In genomic region chr8:120561539-120562435, GRCm38 (mm10) we compare ENCODE assay signal across 8 mouse cellular contexts. TPM values are rescaled to one million over a fixed set of nuclear protein-coding genes. Genes with fewer than 3 reads are reported as not detected.
DNase-seq lines count a peak whose midpoint lies in the region; ATAC-seq and TF ChIP-seq lines count a peak whose summit lies in the region.

No protein-coding gene starts in this region.

- no peak overlapping the region for H3K4me3 ChIP-seq in gastrocnemius, adult 2 months
- H3K4me3 ChIP-seq in thymus, adult 2 months (ENCODE audit: control insufficient read depth, insufficient read depth, low read length) = no peak overlapping the region
- H3K4me3 ChIP-seq in hindbrain, embryonic 14.5 days (replicated peaks; ENCODE audit: low read length) = no peak overlapping the region
- H3K4me3 ChIP-seq in neural tube, embryonic 13.5 days = no peak overlapping the region

- no peak overlapping the region for H3K4me2 ChIP-seq in hindbrain, embryonic 14.5 days (replicated peaks)
- H3K4me2 ChIP-seq in neural tube, embryonic 13.5 days = no peak overlapping the region

- peak; percentile 55 for TF ChIP-seq CTCF in gastrocnemius, adult 2 months (IDR thresholded peaks at IDR 0.05)
- peak; percentile 37; the same call in 1 of the 2 replicates for TF ChIP-seq CTCF in thymus, adult 2 months (IDR thresholded peaks at IDR 0.05; ENCODE audit: borderline replicate concordance, control insufficient read depth, extremely low read depth, insufficient read depth, low read length, poor library complexity)

- peak overlapping the region; percentile 24; the same call in 1 of the 2 replicates for H3K27ac ChIP-seq in gastrocnemius, adult 2 months
- no peak overlapping the region for H3K27ac ChIP-seq in thymus, adult 2 months (ENCODE audit: control insufficient read depth, insufficient read depth, low read length)
- H3K27ac ChIP-seq in hindbrain, embryonic 14.5 days = peak overlapping the region; percentile 12; the same call in 1 of the 2 replicates
- peak overlapping the region; percentile 89 for H3K27ac ChIP-seq in neural tube, embryonic 13.5 days (replicated peaks)

- H3K4me1 ChIP-seq in thymus, adult 2 months (replicated peaks; ENCODE audit: control insufficient read depth, insufficient read depth, low read length) = peaks cover 52% of the 10 kb centered on the region
- H3K4me1 ChIP-seq in hindbrain, embryonic 14.5 days (replicated peaks; ENCODE audit: control insufficient read depth, insufficient read depth, low read length) = peaks cover 94% of the 10 kb centered on the region
- H3K4me1 ChIP-seq in neural tube, embryonic 13.5 days (replicated peaks) = peaks cover 100% of the 10 kb centered on the region

- H3K36me3 ChIP-seq in thymus, adult 2 months (ENCODE audit: control insufficient read depth, insufficient read depth, low read length) = peaks cover 46% of the 10 kb centered on the region
- H3K36me3 ChIP-seq in hindbrain, embryonic 14.5 days (replicated peaks; ENCODE audit: control insufficient read depth, insufficient read depth) = peaks cover 8% of the 10 kb centered on the region
- peaks cover 9% of the 10 kb centered on the region for H3K36me3 ChIP-seq in neural tube, embryonic 13.5 days

- intact Hi-C loops in gastrocnemius, adult 2 months (cut with DNase I) = no loop called here

- H3K9me3 ChIP-seq in hindbrain, embryonic 14.5 days (ENCODE audit: control insufficient read depth, low read length) = no peaks in the 10 kb centered on the region
- H3K9me3 ChIP-seq in neural tube, embryonic 13.5 days = no peaks in the 10 kb centered on the region

- no peak for TF ChIP-seq POLR2A in thymus, adult 2 months (IDR thresholded peaks at IDR 0.05; ENCODE audit: control insufficient read depth, extremely low read depth, insufficient read depth, low read length, poor library complexity)

- 90% methylated on average over 22 of the region's 22 CpGs for WGBS in thymus, adult 2 months
- WGBS in hindbrain, embryonic 14.5 days = 81% methylated on average over 22 of the region's 22 CpGs
- 85% methylated on average over 22 of the region's 22 CpGs for WGBS in neural tube, embryonic 13.5 days

- H3K9ac ChIP-seq in hindbrain, embryonic 14.5 days = no peak overlapping the region
- H3K9ac ChIP-seq in neural tube, embryonic 13.5 days = no peak overlapping the region

- H3K27me3 ChIP-seq in thymus, adult 2 months (ENCODE audit: control insufficient read depth, insufficient read depth, low read length) = no peaks in the 10 kb centered on the region
- H3K27me3 ChIP-seq in hindbrain, embryonic 14.5 days (ENCODE audit: control insufficient read depth, insufficient read depth, low read length) = no peaks in the 10 kb centered on the region
- H3K27me3 ChIP-seq in neural tube, embryonic 13.5 days = no peaks in the 10 kb centered on the region

- DNase-seq in gastrocnemius, adult 2 months = no peak
- no peak for DNase-seq in gastrocnemius, adult 8-10 months (ENCODE audit: low spot score in 2 of 2)
- peak; percentile 69 for DNase-seq in thymus, adult 2 months
- no peak for DNase-seq in thymus, adult 18-20 months
- DNase-seq in hindbrain, embryonic 14.5 days (ENCODE audit: low spot score) = no peak
- DNase-seq in urinary bladder, postnatal 10 days (ENCODE audit: low spot score) = no peak
- DNase-seq in layer of hippocampus, postnatal 14 days (ENCODE audit: low spot score in 2 of 2) = no peak

- ATAC-seq in hindbrain, embryonic 14.5 days (ENCODE audit: low FRiP score) = no peak
- no peak for ATAC-seq in neural tube, embryonic 13.5 days (ENCODE audit: low read depth)

RNA-seq across cellular contexts. Expression of gene Gins2, which starts 27.3 kb away (rescaled TPM):
- under 1 TPM; 0.36 to 0.67 TPM for total RNA-seq in gastrocnemius, adult 2 months (2021)
- under 1 TPM in 3 of 4 experiments, not detected in 1; 0.09 to 0.43 (median 0.36) TPM for total RNA-seq in gastrocnemius, adult 8-10 months (2022)
- polyA plus RNA-seq in thymus, adult 2 months (2012; rRNA removed) = 48.3 and 69.1 TPM in 2 replicates
- polyA plus RNA-seq in hindbrain, embryonic 14.5 days (2014; fragmentation: Nextera tagmentation; extraction: Ambion mirVana) = 17.5 and 18.2 TPM in 2 replicates
- polyA plus RNA-seq in neural tube, embryonic 13.5 days (2015; fragmentation: Nextera tagmentation; extraction: Ambion mirVana) = 20.1 and 21.5 TPM in 2 replicates
- 1 to 10 TPM; 2.0 to 3.4 TPM for total RNA-seq in layer of hippocampus, postnatal 14 days (2021)
